Mouse (Mus musculus): ENCODE data around the gene Ltbr.

DNA sequence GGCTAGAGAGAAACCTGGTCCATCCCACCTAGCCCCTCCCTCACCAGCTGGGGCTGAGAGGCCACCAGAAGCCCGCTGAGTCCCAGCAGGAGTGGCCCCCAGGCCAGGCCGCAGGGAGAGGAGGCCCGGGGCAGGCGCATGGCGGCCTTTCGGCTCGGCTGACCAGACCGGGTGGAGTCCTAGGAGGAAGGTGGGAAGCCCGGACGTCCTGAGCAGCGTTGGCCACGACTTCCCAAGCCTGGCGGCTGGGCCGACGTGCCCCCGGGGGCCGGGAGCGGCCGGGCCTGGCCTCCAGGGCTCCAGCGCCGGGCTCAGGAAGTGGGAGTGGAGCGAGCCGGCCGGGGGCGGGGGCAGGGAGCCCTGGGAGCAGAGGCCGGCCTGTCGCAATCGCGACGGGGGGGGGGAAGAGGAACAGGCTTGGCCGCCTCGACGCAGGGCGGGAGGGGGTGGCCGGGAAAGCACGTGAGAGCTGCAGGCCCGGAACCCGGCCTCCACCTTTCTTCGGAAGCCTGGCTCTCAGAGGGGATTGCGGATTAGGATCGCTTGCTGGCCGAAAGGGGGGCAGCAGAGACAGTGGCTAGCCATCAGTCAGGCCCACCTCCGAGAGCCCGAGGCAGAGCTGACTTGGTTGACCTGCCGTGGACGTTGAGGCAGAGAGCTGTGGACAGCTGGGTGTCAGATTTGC lies at the start of gene Ltbr:
- TF ChIP-seq CHD2 (IDR thresholded peaks at IDR 0.05; ENCODE audit: low read depth, low read length), result no peak
- TF ChIP-seq HCFC1 (IDR thresholded peaks at IDR 0.05; ENCODE audit: borderline replicate concordance, insufficient read depth, low read length), result no peak
- no peak for TF ChIP-seq MAFK (IDR thresholded peaks at IDR 0.05; ENCODE audit: insufficient read depth, low read depth, low read length)
- TF ChIP-seq ZC3H11A (IDR thresholded peaks at IDR 0.05; ENCODE audit: borderline replicate concordance, low read depth, low read length), result no peak

Measured in ES-E14 (cell line).